In genomic region chr12:33176555-33176900, GRCm38 (mm10) we compare ENCODE assay signal across 7 mouse cellular contexts. TPM values are rescaled to one million over a fixed set of nuclear protein-coding genes. Genes with fewer than 3 reads are reported as not detected.
DNase-seq lines count a peak whose midpoint lies in the region; ATAC-seq and TF ChIP-seq lines count a peak whose summit lies in the region.

No protein-coding gene starts in this region.

- 39% methylated on average over 5 of the region's 5 CpGs for WGBS in lung, embryonic 15.5 days
- WGBS in lung, adult 2 months: 61% methylated on average over 5 of the region's 5 CpGs
- WGBS in forebrain, embryonic 11.5 days: 29% methylated on average over 5 of the region's 5 CpGs
- WGBS in kidney, postnatal 0 days: 35% methylated on average over 5 of the region's 5 CpGs
- WGBS in midbrain, postnatal 0 days: 28% methylated on average over 5 of the region's 5 CpGs

- no peak for ATAC-seq in lung, embryonic 15.5 days (ENCODE audit: borderline replicate concordance, extremely low read depth, low FRiP score, low TSS enrichment)
- no peak for ATAC-seq in forebrain, embryonic 11.5 days (replicated peaks; ENCODE audit: low FRiP score)
- 0 out of 2 replicates have a peak, but pooled peaks have one; percentile 21 for ATAC-seq in kidney, postnatal 0 days (replicated peaks; ENCODE audit: low FRiP score, low read depth)
- ATAC-seq in midbrain, postnatal 0 days (ENCODE audit: low FRiP score): no peak

- H3K9me3 ChIP-seq in lung, embryonic 15.5 days: no peaks in the 10 kb centered on the region
- no peaks in the 10 kb centered on the region for H3K9me3 ChIP-seq in forebrain, embryonic 11.5 days (ENCODE audit: control insufficient read depth, low read length)
- H3K9me3 ChIP-seq in kidney, postnatal 0 days (replicated peaks; ENCODE audit: low read length): no peaks in the 10 kb centered on the region
- no peaks in the 10 kb centered on the region for H3K9me3 ChIP-seq in midbrain, postnatal 0 days (ENCODE audit: low read length)

- peaks cover 26% of the 10 kb centered on the region for H3K4me1 ChIP-seq in lung, embryonic 15.5 days
- peaks cover 21% of the 10 kb centered on the region for H3K4me1 ChIP-seq in lung, adult 2 months (ENCODE audit: control insufficient read depth, insufficient read depth, low read length)
- no peaks in the 10 kb centered on the region; the same call in 1 of the 2 replicates for H3K4me1 ChIP-seq in forebrain, embryonic 11.5 days (replicated peaks; ENCODE audit: control insufficient read depth, insufficient read depth, low read length)
- H3K4me1 ChIP-seq in kidney, postnatal 0 days (replicated peaks; ENCODE audit: insufficient read depth, low read length): peaks cover 15% of the 10 kb centered on the region; the same call in 1 of the 2 replicates
- H3K4me1 ChIP-seq in midbrain, postnatal 0 days (ENCODE audit: insufficient read depth, low read length): peaks cover 10% of the 10 kb centered on the region; the same call in 1 of the 2 replicates

- TF ChIP-seq CTCF in lung, adult 2 months (IDR thresholded peaks at IDR 0.05; ENCODE audit: insufficient read depth, low read length): no peak
- no peak for TF ChIP-seq CTCF in kidney, postnatal 0 days (IDR thresholded peaks at IDR 0.05; ENCODE audit: low read depth)
- no peak for TF ChIP-seq CTCF in midbrain, postnatal 0 days (IDR thresholded peaks at IDR 0.05)

- TF ChIP-seq POLR2A in lung, adult 2 months (IDR thresholded peaks at IDR 0.05; ENCODE audit: borderline replicate concordance, extremely low read depth, low read depth, low read length): no peak

- H3K4me3 ChIP-seq in lung, embryonic 15.5 days: peak overlapping the region; percentile 26
- H3K4me3 ChIP-seq in lung, adult 2 months (replicated peaks; ENCODE audit: extremely low read depth, low read depth, low read length): no peak overlapping the region
- H3K4me3 ChIP-seq in forebrain, embryonic 11.5 days (ENCODE audit: low read depth, low read length): no peak overlapping the region
- no peak overlapping the region for H3K4me3 ChIP-seq in kidney, postnatal 0 days (replicated peaks; ENCODE audit: low read depth, low read length)
- H3K4me3 ChIP-seq in midbrain, postnatal 0 days (ENCODE audit: low read depth, low read length): no peak overlapping the region

- no peaks in the 10 kb centered on the region for H3K36me3 ChIP-seq in lung, embryonic 15.5 days
- H3K36me3 ChIP-seq in forebrain, embryonic 11.5 days (ENCODE audit: control insufficient read depth, insufficient read depth, low read length): no peaks in the 10 kb centered on the region
- H3K36me3 ChIP-seq in kidney, postnatal 0 days (ENCODE audit: insufficient read depth, low read length): no peaks in the 10 kb centered on the region
- H3K36me3 ChIP-seq in midbrain, postnatal 0 days (ENCODE audit: insufficient read depth, low read length): no peaks in the 10 kb centered on the region

- intact Hi-C loops in gastrocnemius, postnatal 36 days (cut with DNase I): no loop called here

- no peak for DNase-seq in lung, adult 2 months
- no peak for DNase-seq in forebrain, embryonic 11.5 days (ENCODE audit: low spot score)
- DNase-seq in kidney, postnatal 0 days (ENCODE audit: low spot score): no peak
- DNase-seq in midbrain, postnatal 0 days (ENCODE audit: low spot score): peak; percentile 34
- DNase-seq in T-cell, adult 2 months (ENCODE audit: low spot score): no peak
- DNase-seq in gastrocnemius, postnatal 36 days: no peak

- H3K27ac ChIP-seq in lung, embryonic 15.5 days: no peak overlapping the region
- H3K27ac ChIP-seq in forebrain, embryonic 11.5 days (ENCODE audit: low read depth, low read length): no peak overlapping the region
- H3K27ac ChIP-seq in kidney, postnatal 0 days: no peak overlapping the region
- H3K27ac ChIP-seq in midbrain, postnatal 0 days (ENCODE audit: low read depth, low read length): peak overlapping the region; percentile 13

- H3K9ac ChIP-seq in lung, embryonic 15.5 days: no peak overlapping the region
- no peak overlapping the region for H3K9ac ChIP-seq in forebrain, embryonic 11.5 days (ENCODE audit: low read length)
- no peak overlapping the region for H3K9ac ChIP-seq in kidney, postnatal 0 days (ENCODE audit: low read depth, low read length)
- H3K9ac ChIP-seq in midbrain, postnatal 0 days (replicated peaks; ENCODE audit: low read length, poor library complexity, severe bottlenecking): no peak overlapping the region

- H3K27me3 ChIP-seq in lung, embryonic 15.5 days: no peaks in the 10 kb centered on the region
- H3K27me3 ChIP-seq in forebrain, embryonic 11.5 days (ENCODE audit: control insufficient read depth, insufficient read depth, low read length): no peaks in the 10 kb centered on the region
- H3K27me3 ChIP-seq in kidney, postnatal 0 days (ENCODE audit: insufficient read depth, low read length): no peaks in the 10 kb centered on the region
- no peaks in the 10 kb centered on the region for H3K27me3 ChIP-seq in midbrain, postnatal 0 days (ENCODE audit: insufficient read depth, low read length)

- peak overlapping the region; percentile 60 for H3K4me2 ChIP-seq in lung, embryonic 15.5 days
- H3K4me2 ChIP-seq in forebrain, embryonic 11.5 days (ENCODE audit: low read depth, low read length, severe bottlenecking): peak overlapping the region; percentile 34; the same call in 1 of the 2 replicates
- H3K4me2 ChIP-seq in kidney, postnatal 0 days (ENCODE audit: low read length): peak overlapping the region; percentile 64
- peak overlapping the region; percentile 58 for H3K4me2 ChIP-seq in midbrain, postnatal 0 days (ENCODE audit: low read depth, low read length, poor library complexity, severe bottlenecking)

RNA-seq across cellular contexts. Expression of gene Atxn7l1, which starts 29.0 kb away (rescaled TPM):
- polyA plus RNA-seq in lung, embryonic 15.5 days (2015; fragmentation: Nextera tagmentation; extraction: Ambion mirVana): 11.8 and 12.4 TPM in 2 replicates
- polyA plus RNA-seq in lung, adult 2 months (2012; rRNA removed): 43.5 and 47.8 TPM in 2 replicates
- polyA plus RNA-seq in forebrain, embryonic 11.5 days (2014; fragmentation: Nextera tagmentation; extraction: Ambion mirVana): 16.0 and 16.5 TPM in 2 replicates
- polyA plus RNA-seq in kidney, postnatal 0 days (2015; fragmentation: Nextera tagmentation; extraction: Ambion mirVana): 9.3 TPM in 2 replicates
- 23.6 and 27.8 TPM in 2 replicates for total RNA-seq in midbrain, postnatal 0 days (2014; rRNA removed)
- 20.3 and 20.9 TPM in 2 replicates for polyA plus RNA-seq in midbrain, postnatal 0 days (2015; fragmentation: Nextera tagmentation; extraction: Ambion mirVana)
- total RNA-seq in gastrocnemius, postnatal 36 days (2021): 10 to 100 TPM; 15.4 to 16.0 TPM
